Comparison of ENCODE assay signal across 8 mouse cellular contexts in genomic region chr9:13828087-13828441, GRCm38 (mm10). TPM values are rescaled to one million over a fixed set of nuclear protein-coding genes. Genes with fewer than 3 reads are reported as not detected.
DNase-seq lines count a peak whose midpoint lies in the region; ATAC-seq lines count a peak whose summit lies in the region.

No protein-coding gene starts in this region.

- H3K27me3 ChIP-seq in heart, embryonic 16.5 days (ENCODE audit: control insufficient read depth, insufficient read depth, low read length) = no peaks in the 10 kb centered on the region
- H3K27me3 ChIP-seq in forebrain, embryonic 10.5 days (ENCODE audit: poor library complexity, severe bottlenecking) = no peaks in the 10 kb centered on the region
- H3K27me3 ChIP-seq in liver, embryonic 11.5 days (replicated peaks; ENCODE audit: control insufficient read depth, insufficient read depth, low read length) = no peaks in the 10 kb centered on the region
- no peaks in the 10 kb centered on the region for H3K27me3 ChIP-seq in stomach, embryonic 15.5 days (replicated peaks)

- no peak for DNase-seq in heart, adult 11 months
- DNase-seq in Muller cell, postnatal 12 days (ENCODE audit: inconsistent ontology term) = peak; percentile 78
- no peak for DNase-seq in forebrain, embryonic 10.5 days (ENCODE audit: extremely low spot score, low spot score)
- no peak for DNase-seq in liver, embryonic 11.5 days (ENCODE audit: low spot score)
- no peak for DNase-seq in frontal cortex, postnatal 36 days (ENCODE audit: low spot score in 2 of 2)
- DNase-seq in ovary, postnatal 14 days (ENCODE audit: low spot score) = no peak

- H3K4me2 ChIP-seq in heart, embryonic 16.5 days (ENCODE audit: low read depth, low read length) = peak overlapping the region; percentile 88
- H3K4me2 ChIP-seq in liver, embryonic 11.5 days = peak overlapping the region; percentile 67
- peak overlapping the region; percentile 62 for H3K4me2 ChIP-seq in stomach, embryonic 15.5 days

- H3K9ac ChIP-seq in heart, embryonic 16.5 days (ENCODE audit: low read length) = peak overlapping the region; percentile 95
- peak overlapping the region; percentile 93 for H3K9ac ChIP-seq in liver, embryonic 11.5 days (ENCODE audit: low read depth, low read length)
- H3K9ac ChIP-seq in stomach, embryonic 15.5 days = peak overlapping the region; percentile 85

- H3K27ac ChIP-seq in heart, embryonic 16.5 days (ENCODE audit: low read length) = peak overlapping the region; percentile 98
- H3K27ac ChIP-seq in forebrain, embryonic 10.5 days = peak overlapping the region; percentile 99
- H3K27ac ChIP-seq in liver, embryonic 11.5 days (ENCODE audit: low read depth, low read length) = peak overlapping the region; percentile 89
- peak overlapping the region; percentile 94 for H3K27ac ChIP-seq in stomach, embryonic 15.5 days

- under 1% methylated on average over 23 of the region's 23 CpGs for WGBS in heart, embryonic 16.5 days
- WGBS in forebrain, embryonic 10.5 days = 0% methylated on average over 23 of the region's 23 CpGs
- 0% methylated on average over 23 of the region's 23 CpGs for WGBS in liver, embryonic 11.5 days
- WGBS in stomach, embryonic 15.5 days = under 1% methylated on average over 23 of the region's 23 CpGs

- peaks cover 14% of the 10 kb centered on the region for H3K4me1 ChIP-seq in heart, embryonic 16.5 days (ENCODE audit: control insufficient read depth, insufficient read depth, low read length)
- peaks cover 34% of the 10 kb centered on the region for H3K4me1 ChIP-seq in forebrain, embryonic 10.5 days
- peaks cover 11% of the 10 kb centered on the region; the same call in 1 of the 2 replicates for H3K4me1 ChIP-seq in liver, embryonic 11.5 days (replicated peaks; ENCODE audit: control insufficient read depth, insufficient read depth, low read length)
- H3K4me1 ChIP-seq in stomach, embryonic 15.5 days = peaks cover 6% of the 10 kb centered on the region

- peak overlapping the region; percentile 76 for H3K4me3 ChIP-seq in heart, embryonic 16.5 days (ENCODE audit: low read length)
- peak overlapping the region; percentile 93 for H3K4me3 ChIP-seq in forebrain, embryonic 10.5 days
- peak overlapping the region; percentile 85 for H3K4me3 ChIP-seq in liver, embryonic 11.5 days (ENCODE audit: low read depth, low read length)
- H3K4me3 ChIP-seq in stomach, embryonic 15.5 days (replicated peaks) = peak overlapping the region; percentile 74

- ATAC-seq in heart, embryonic 16.5 days (replicated peaks; ENCODE audit: extremely low read depth, insufficient read depth, low FRiP score) = peak; percentile 6; the same call in 1 of the 2 replicates
- ATAC-seq in liver, embryonic 11.5 days (replicated peaks; ENCODE audit: low FRiP score) = peak; percentile 19
- peak; percentile 15 for ATAC-seq in stomach, embryonic 15.5 days (ENCODE audit: insufficient read depth, low FRiP score, low read depth)

- peaks cover 16% of the 10 kb centered on the region for H3K36me3 ChIP-seq in heart, embryonic 16.5 days (ENCODE audit: control insufficient read depth, insufficient read depth)
- peaks cover 58% of the 10 kb centered on the region for H3K36me3 ChIP-seq in forebrain, embryonic 10.5 days (replicated peaks)
- H3K36me3 ChIP-seq in liver, embryonic 11.5 days (ENCODE audit: control insufficient read depth, insufficient read depth, low read length) = peaks cover 17% of the 10 kb centered on the region; the same call in 1 of the 2 replicates
- peaks cover 14% of the 10 kb centered on the region for H3K36me3 ChIP-seq in stomach, embryonic 15.5 days

- H3K9me3 ChIP-seq in heart, embryonic 16.5 days (replicated peaks; ENCODE audit: control insufficient read depth, low read length) = no peaks in the 10 kb centered on the region
- no peaks in the 10 kb centered on the region for H3K9me3 ChIP-seq in forebrain, embryonic 10.5 days
- no peaks in the 10 kb centered on the region for H3K9me3 ChIP-seq in liver, embryonic 11.5 days (ENCODE audit: control insufficient read depth, low read length)
- H3K9me3 ChIP-seq in stomach, embryonic 15.5 days = no peaks in the 10 kb centered on the region

RNA-seq across cellular contexts. Expression of gene Fam76b, which starts 0.5 kb away (rescaled TPM):
- polyA plus RNA-seq in heart, embryonic 16.5 days (2015; fragmentation: Nextera tagmentation; extraction: Ambion mirVana) = 13.9 and 16.8 TPM in 2 replicates
- polyA plus RNA-seq in forebrain, embryonic 10.5 days (2016; fragmentation: Nextera tagmentation; extraction: Ambion mirVana) = 22.4 and 23.4 TPM in 2 replicates
- 20.5 and 21.5 TPM in 2 replicates for polyA plus RNA-seq in liver, embryonic 11.5 days (2014; fragmentation: Nextera tagmentation; extraction: Ambion mirVana)
- 22.2 and 23.7 TPM in 2 replicates for polyA plus RNA-seq in stomach, embryonic 15.5 days (2015; fragmentation: Nextera tagmentation; extraction: Ambion mirVana)

RNA-seq across cellular contexts. Expression of gene Cep57, which starts 1.2 kb away (rescaled TPM):
- 36.3 and 41.5 TPM in 2 replicates for polyA plus RNA-seq in heart, embryonic 16.5 days (2015; fragmentation: Nextera tagmentation; extraction: Ambion mirVana)
- polyA plus RNA-seq in forebrain, embryonic 10.5 days (2016; fragmentation: Nextera tagmentation; extraction: Ambion mirVana) = 69.9 and 71.4 TPM in 2 replicates
- polyA plus RNA-seq in liver, embryonic 11.5 days (2014; fragmentation: Nextera tagmentation; extraction: Ambion mirVana) = 55.9 and 62.8 TPM in 2 replicates
- polyA plus RNA-seq in stomach, embryonic 15.5 days (2015; fragmentation: Nextera tagmentation; extraction: Ambion mirVana) = 46.4 and 51.8 TPM in 2 replicates
